In the genomic region with DNA sequence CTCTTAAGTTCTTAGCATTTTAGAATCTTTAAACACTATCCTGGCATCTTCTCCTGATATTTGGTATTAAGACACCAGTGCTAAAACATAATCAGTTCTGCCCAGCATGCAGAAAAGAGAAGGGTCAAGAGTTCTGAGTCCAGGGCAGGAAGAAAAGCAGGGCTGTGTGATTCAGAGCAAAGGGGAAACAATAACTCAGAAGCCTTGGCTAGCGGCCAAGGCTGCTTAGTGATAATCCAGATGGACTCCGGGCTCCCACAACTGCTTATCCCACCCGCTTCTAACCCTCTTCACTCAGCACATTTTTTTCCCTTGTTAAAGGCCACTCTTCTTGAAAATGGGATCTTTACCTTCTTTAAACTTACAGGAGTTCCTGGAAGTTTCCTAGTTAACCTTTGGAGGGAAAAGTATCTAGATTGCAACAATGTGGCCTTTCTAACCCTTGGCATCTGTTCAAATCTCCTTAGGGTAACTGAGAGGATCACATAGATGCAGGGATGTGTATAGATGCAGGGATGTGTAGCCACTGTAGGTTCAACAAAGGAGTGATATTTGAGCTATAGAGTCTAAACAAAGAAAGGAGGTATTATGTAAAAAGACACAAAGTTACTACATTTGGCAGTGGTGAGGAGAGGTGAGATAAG, we compare ENCODE assay signal across 8 mouse cellular contexts. TPM values are rescaled to one million over a fixed set of nuclear protein-coding genes. Genes with fewer than 3 reads are reported as not detected.
DNase-seq lines count a peak whose midpoint lies in the region; ATAC-seq and TF ChIP-seq lines count a peak whose summit lies in the region.

No protein-coding gene starts in this region.

- peak; percentile 90 for DNase-seq in 3T3-L1 (ENCODE audit: low read depth, low spot score)
- DNase-seq in adipocyte (ENCODE audit: low spot score) = peak; percentile 89
- DNase-seq in forebrain, postnatal 0 days = peak; percentile 35
- peak; percentile 78 for DNase-seq in heart, postnatal 4 days
- DNase-seq in limb, embryonic 14.5 days (ENCODE audit: low spot score) = peak; percentile 91
- DNase-seq in retina, adult 2 months (ENCODE audit: low read depth, low spot score) = peak; percentile 73

- WGBS in forebrain, postnatal 0 days = 2% methylated on average over 3 of the region's 3 CpGs
- 19% methylated on average over 3 of the region's 3 CpGs for WGBS in limb, embryonic 14.5 days

- H3K9me3 ChIP-seq in forebrain, postnatal 0 days (ENCODE audit: low read length) = no peaks in the 10 kb centered on the region
- no peaks in the 10 kb centered on the region for H3K9me3 ChIP-seq in limb, embryonic 14.5 days (ENCODE audit: control insufficient read depth, low read length)

- H3K36me3 ChIP-seq in forebrain, postnatal 0 days (ENCODE audit: insufficient read depth) = no peaks in the 10 kb centered on the region
- H3K36me3 ChIP-seq in limb, embryonic 14.5 days (ENCODE audit: control insufficient read depth, insufficient read depth, low read length) = no peaks in the 10 kb centered on the region

- no peak for ATAC-seq in forebrain, postnatal 0 days
- ATAC-seq in limb, embryonic 14.5 days (ENCODE audit: low FRiP score, low read depth) = peak; percentile 47; the same call in 1 of the 2 replicates
- no peak for ATAC-seq in frontal cortex, adult (ENCODE audit: low TSS enrichment)
- ATAC-seq in erythroblast, adult 5-6 weeks (replicated peaks; ENCODE audit: low FRiP score, poor library complexity, severe bottlenecking) = no peak

- H3K4me3 ChIP-seq in forebrain, postnatal 0 days (ENCODE audit: low read depth, low read length) = no peak overlapping the region
- H3K4me3 ChIP-seq in limb, embryonic 14.5 days (replicated peaks; ENCODE audit: low read length) = no peak overlapping the region

- H3K4me2 ChIP-seq in forebrain, postnatal 0 days (ENCODE audit: low read depth) = no peak overlapping the region
- no peak overlapping the region for H3K4me2 ChIP-seq in limb, embryonic 14.5 days (replicated peaks; ENCODE audit: low read depth, low read length, severe bottlenecking)

- TF ChIP-seq CTCF in forebrain, postnatal 0 days (IDR thresholded peaks at IDR 0.05; ENCODE audit: low read depth) = no peak

- H3K27me3 ChIP-seq in forebrain, postnatal 0 days (ENCODE audit: insufficient read depth, low read length) = no peaks in the 10 kb centered on the region
- no peaks in the 10 kb centered on the region for H3K27me3 ChIP-seq in limb, embryonic 14.5 days (ENCODE audit: control insufficient read depth, insufficient read depth, low read length)

- TF ChIP-seq POLR2A in limb, embryonic 14.5 days (IDR thresholded peaks at IDR 0.05; ENCODE audit: borderline replicate concordance, extremely low read depth, insufficient read depth, insufficient read length) = no peak

- H3K9ac ChIP-seq in forebrain, postnatal 0 days = no peak overlapping the region
- no peak overlapping the region for H3K9ac ChIP-seq in limb, embryonic 14.5 days (ENCODE audit: low read depth, low read length, severe bottlenecking)

- 0 out of 2 replicates have a peak, but pooled peaks cover 3% of the 10 kb centered on the region for H3K4me1 ChIP-seq in forebrain, postnatal 0 days (ENCODE audit: insufficient read depth)
- 0 out of 2 replicates have a peak, but pooled peaks cover 4% of the 10 kb centered on the region for H3K4me1 ChIP-seq in limb, embryonic 14.5 days (ENCODE audit: control insufficient read depth, insufficient read depth, low read length)

- peak overlapping the region; percentile 54 for H3K27ac ChIP-seq in forebrain, postnatal 0 days (ENCODE audit: low read depth, low read length)
- H3K27ac ChIP-seq in limb, embryonic 14.5 days (replicated peaks; ENCODE audit: low read depth, low read length) = no peak overlapping the region

RNA-seq across cellular contexts. Expression of a gene that starts 33.1 kb away (rescaled TPM):
- total RNA-seq in forebrain, postnatal 0 days (2014; rRNA removed) = 28.0 and 31.6 TPM in 2 replicates
- 13.6 and 18.3 TPM in 2 replicates for polyA plus RNA-seq in forebrain, postnatal 0 days (2015; fragmentation: Nextera tagmentation; extraction: Ambion mirVana)
- total RNA-seq in heart, postnatal 4 days (2021) = 10 to 100 TPM; 17.6 to 19.2 TPM
- 13.9 and 15.2 TPM in 2 replicates for polyA plus RNA-seq in limb, embryonic 14.5 days (2012; rRNA removed)
- polyA plus RNA-seq in limb, embryonic 14.5 days (2014; fragmentation: Nextera tagmentation; extraction: Ambion mirVana) = 23.3 and 27.8 TPM in 2 replicates
- total RNA-seq in erythroblast, adult 5-6 weeks (2015; ENCODE audit: low replicate concordance) = 32.3 and 41.0 TPM in 2 replicates
- total RNA-seq in erythroblast, adult 5-6 weeks (2017; ENCODE audit: low replicate concordance) = 45.7 and 49.2 TPM in 2 replicates

Comparison
In these comparisons a context has a peak if more than half of its experiments do, and no peak if none do; other contexts are left out.
1. DNase-seq: peak in every context shown above with its lines; median percentile 91 in limb, embryonic 14.5 days; 90 in 3T3-L1; 89 in adipocyte; 78 in heart, postnatal 4 days; 73 in retina, adult 2 months; 35 in forebrain, postnatal 0 days.